Mouse (Mus musculus) kidney, postnatal 4 days (tissue): Measurements from ENCODE around the gene Zswim5.
"Not testable (repeated sequence)": the region's sequence is repeated elsewhere in the genome, so short reads cannot be mapped to it uniquely, and the experiment has no call there.

ENCODE experiments used
- DNase-seq, 2 experiments: peaks; one replicate each; pipeline ENCODE4 v3.0.0; 2021; ENCODE audit warnings: mixed read lengths in 2 of 2

The Zswim5 gene

GRCm38 (mm10) chr4:116876995-116877728 lies at the start of gene Zswim5:
Gene Zswim5 (plus strand): TSS chr4:116877376.
- DNase-seq = peak; percentile 73 to 85

- peak; percentile 13 to 36 for DNase-seq
Measured at GRCm38 (mm10) chr4:116827819-116828218, 49.4 kb upstream of the Zswim5 start.

GRCm38 (mm10) chr4:116829364-116830069 lies 47.7 kb upstream of the Zswim5 start:
- DNase-seq = no peak

GRCm38 (mm10) chr4:116830070-116830368 lies 47.2 kb upstream of the Zswim5 start:
- peak; percentile 57 to 63 for DNase-seq

GRCm38 (mm10) chr4:116838999-116839398 lies 38.2 kb upstream of the Zswim5 start:
- DNase-seq = peak in 1 of 2 experiments; percentile 24

- not testable (repeated sequence) for DNase-seq
Measured at GRCm38 (mm10) chr4:116840096-116840495, 37.1 kb upstream of the Zswim5 start.

GRCm38 (mm10) chr4:116840841-116841240 lies 36.3 kb upstream of the Zswim5 start:
- no peak for DNase-seq

- DNase-seq = no peak
Measured at GRCm38 (mm10) chr4:116844324-116844723, 32.9 kb upstream of the Zswim5 start.

- no peak for DNase-seq
Measured at GRCm38 (mm10) chr4:116849901-116850300, 27.3 kb upstream of the Zswim5 start.

GRCm38 (mm10) chr4:116854286-116854685 lies 22.9 kb upstream of the Zswim5 start:
- no peak for DNase-seq

GRCm38 (mm10) chr4:116857203-116857602 lies 20.0 kb upstream of the Zswim5 start:
- DNase-seq = no peak

- DNase-seq = peak; percentile 23 to 41
Measured at GRCm38 (mm10) chr4:116859711-116860110, 17.5 kb upstream of the Zswim5 start.

GRCm38 (mm10) chr4:116862023-116862422 lies 15.2 kb upstream of the Zswim5 start:
- no peak for DNase-seq

- no peak for DNase-seq
Measured at GRCm38 (mm10) chr4:116869898-116870297, 7.3 kb upstream of the Zswim5 start.

- DNase-seq = no peak
Measured at GRCm38 (mm10) chr4:116874595-116874994, 2.6 kb upstream of the Zswim5 start.

- peak; percentile 56 to 73 for DNase-seq
Measured at GRCm38 (mm10) chr4:116876630-116876994, 564 bp upstream of the Zswim5 start.

GRCm38 (mm10) chr4:116877729-116878321 lies 649 bp downstream of the Zswim5 start:
- peak; percentile 51 to 65 for DNase-seq

- DNase-seq = peak; percentile 33 to 49
Measured at GRCm38 (mm10) chr4:116878491-116878890, 1.3 kb downstream of the Zswim5 start.

- no peak for DNase-seq
Measured at GRCm38 (mm10) chr4:116882679-116883078, 5.5 kb downstream of the Zswim5 start.

GRCm38 (mm10) chr4:116894200-116895080 lies 17.3 kb downstream of the Zswim5 start:
- DNase-seq = peak; percentile 35 to 48

GRCm38 (mm10) chr4:116910489-116911181 lies 33.5 kb downstream of the Zswim5 start:
- DNase-seq = no peak

- DNase-seq = no peak
Measured at GRCm38 (mm10) chr4:116911202-116911601, 34.0 kb downstream of the Zswim5 start.
